Mouse (Mus musculus): ENCODE results near the gene Cacng4. TPM values are rescaled to one million over a fixed set of nuclear protein-coding genes. Genes with fewer than 3 reads are reported as not detected.
A peak's percentile ranks its signal among the peaks of the same experiment; 100 is the strongest.

Cacng4 gene
- polyA plus RNA-seq, 1 experiment = 2.3 TPM

- Histone ChIP-seq H3K4me3 (ENCODE audit: control insufficient read depth, low read depth, low read length) (no peak overlapping the region), H3K4me1 (ENCODE audit: control insufficient read depth, insufficient read depth, low read length) (no peaks in the 10 kb centered on the region), H3K27ac (ENCODE audit: control insufficient read depth, insufficient read depth, low read depth, low read length) (no peak overlapping the region), H3K27me3 (ENCODE audit: control insufficient read depth, insufficient read depth, low read length) (no peaks in the 10 kb centered on the region), H3K36me3 (ENCODE audit: control insufficient read depth, insufficient read depth, low read length) (no peaks in the 10 kb centered on the region)
- TF ChIP-seq POLR2A (IDR thresholded peaks at IDR 0.05; ENCODE audit: control insufficient read depth, low read depth, low read length) (no peak), CTCF (IDR thresholded peaks at IDR 0.05; ENCODE audit: control insufficient read depth, insufficient read depth, insufficient replicate concordance, low read depth, low read length) (no peak)
Measured at GRCm38 (mm10) chr11:107772002-107772401, 22.4 kb downstream of the Cacng4 start.

DNA sequence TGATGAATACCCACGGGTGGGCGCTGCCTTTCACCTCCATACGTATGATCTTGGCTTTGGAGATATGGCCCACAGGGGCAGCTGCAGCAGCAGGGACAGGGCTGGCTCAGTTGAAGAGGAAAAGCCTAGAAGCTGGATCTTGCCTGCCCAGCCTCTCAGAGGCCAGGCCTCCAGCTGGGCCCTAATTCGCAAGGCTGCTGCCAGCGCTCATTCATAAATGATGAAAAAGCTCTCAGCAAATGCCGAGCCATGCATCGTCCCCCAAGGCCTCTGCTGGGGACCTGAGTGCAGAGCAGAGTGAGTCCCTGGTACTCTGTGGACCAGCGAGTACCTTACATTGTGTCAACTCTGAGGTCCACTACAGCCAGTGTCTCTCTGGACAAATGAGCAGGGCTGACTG, 26.0 kb downstream of the Cacng4 start:
- Histone ChIP-seq H3K27ac (ENCODE audit: control insufficient read depth, insufficient read depth, low read depth, low read length) (no peak overlapping the region), H3K4me1 (ENCODE audit: control insufficient read depth, insufficient read depth, low read length) (no peaks in the 10 kb centered on the region)
- TF ChIP-seq CTCF (IDR thresholded peaks at IDR 0.05; ENCODE audit: control insufficient read depth, insufficient read depth, insufficient replicate concordance, low read depth, low read length) = no peak
- no peak for TF ChIP-seq POLR2A (IDR thresholded peaks at IDR 0.05; ENCODE audit: control insufficient read depth, low read depth, low read length)

DNA sequence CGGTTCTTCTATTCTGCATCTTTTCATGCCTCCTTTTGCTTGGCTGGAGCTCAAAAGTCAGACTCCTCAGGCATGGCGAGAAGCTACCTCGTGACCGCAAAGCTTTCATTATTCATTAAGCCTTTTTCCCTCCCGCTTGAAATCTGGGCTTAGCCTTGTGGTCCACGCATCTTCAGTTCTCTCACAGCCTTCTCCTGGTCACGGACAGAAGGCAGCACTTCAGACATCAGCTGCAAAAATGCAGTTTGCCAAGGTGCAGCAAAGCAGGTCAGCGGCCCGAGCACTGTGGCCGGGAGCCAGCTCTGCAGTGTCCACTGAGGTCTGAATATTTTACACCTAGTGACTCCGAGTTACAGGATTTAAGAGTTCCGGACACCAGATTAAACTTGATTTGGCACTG, 27.4 kb downstream of the Cacng4 start:
- Histone ChIP-seq H3K4me1 (ENCODE audit: control insufficient read depth, insufficient read depth, low read length) (no peaks in the 10 kb centered on the region), H3K27ac (ENCODE audit: control insufficient read depth, insufficient read depth, low read depth, low read length) (no peak overlapping the region), H3K4me3 (ENCODE audit: control insufficient read depth, low read depth, low read length) (no peak overlapping the region), H3K27me3 (ENCODE audit: control insufficient read depth, insufficient read depth, low read length) (no peaks in the 10 kb centered on the region), H3K36me3 (ENCODE audit: control insufficient read depth, insufficient read depth, low read length) (no peaks in the 10 kb centered on the region)
- TF ChIP-seq CTCF (IDR thresholded peaks at IDR 0.05; ENCODE audit: control insufficient read depth, insufficient read depth, insufficient replicate concordance, low read depth, low read length) = no peak
- TF ChIP-seq POLR2A (IDR thresholded peaks at IDR 0.05; ENCODE audit: control insufficient read depth, low read depth, low read length) = no peak

More for the DNA sequence above, 26.0 kb downstream of the Cacng4 start:
- Histone ChIP-seq H3K27me3 (ENCODE audit: control insufficient read depth, insufficient read depth, low read length) (no peaks in the 10 kb centered on the region), H3K36me3 (ENCODE audit: control insufficient read depth, insufficient read depth, low read length) (no peaks in the 10 kb centered on the region), H3K4me3 (ENCODE audit: control insufficient read depth, low read depth, low read length) (no peak overlapping the region)

DNA sequence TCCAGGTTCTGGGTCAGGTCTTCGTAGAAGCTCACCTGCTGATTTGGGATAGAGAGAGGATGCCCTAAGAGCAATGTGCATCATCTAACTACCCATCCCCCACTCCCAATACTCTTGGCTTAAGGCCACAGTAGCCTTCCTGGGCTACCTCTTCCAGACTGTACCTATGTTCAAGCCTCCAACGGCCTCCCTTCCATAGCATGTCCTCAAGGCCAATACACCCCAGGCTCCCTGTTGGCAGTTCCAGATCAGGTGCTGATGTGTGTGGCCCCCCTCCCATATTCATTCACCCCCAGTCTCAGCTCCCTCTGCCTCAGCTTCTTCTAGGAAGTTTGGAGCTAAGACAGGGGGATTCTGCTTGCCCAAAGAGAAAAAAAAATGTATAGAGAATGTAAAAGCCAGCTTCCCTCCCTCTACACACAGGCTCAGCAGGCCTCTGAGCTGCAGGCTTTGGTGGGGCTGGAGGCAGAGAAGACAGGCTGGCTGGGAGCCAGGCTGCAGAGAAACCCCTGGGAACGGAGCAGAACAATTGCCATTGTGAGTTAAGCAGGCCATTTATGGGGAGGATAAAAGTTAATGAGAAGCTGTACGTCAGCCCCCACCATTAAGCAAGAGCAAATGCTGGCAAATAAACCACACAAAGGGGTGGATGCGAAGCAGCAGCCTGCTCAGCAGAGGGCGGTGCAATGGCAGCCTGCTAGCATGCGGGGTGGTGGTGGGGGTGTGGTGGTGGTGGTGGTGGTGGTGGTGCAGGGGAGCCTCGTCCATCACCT, 31.5 kb downstream of the Cacng4 start:
- H3K27ac ChIP-seq (ENCODE audit: control insufficient read depth, insufficient read depth, low read depth, low read length) = no peak overlapping the region
- no peaks in the 10 kb centered on the region for H3K4me1 ChIP-seq (ENCODE audit: control insufficient read depth, insufficient read depth, low read length)
- H3K36me3 ChIP-seq (ENCODE audit: control insufficient read depth, insufficient read depth, low read length) = no peaks in the 10 kb centered on the region
- H3K27me3 ChIP-seq (ENCODE audit: control insufficient read depth, insufficient read depth, low read length) = no peaks in the 10 kb centered on the region
- peak overlapping the region; percentile 7 for H3K4me3 ChIP-seq (ENCODE audit: control insufficient read depth, low read depth, low read length)
- TF ChIP-seq CTCF (IDR thresholded peaks at IDR 0.05; ENCODE audit: control insufficient read depth, insufficient read depth, insufficient replicate concordance, low read depth, low read length) (no peak), POLR2A (IDR thresholded peaks at IDR 0.05; ENCODE audit: control insufficient read depth, low read depth, low read length) (no peak)

GRCm38 (mm10) chr11:107761790-107762500, 32.4 kb downstream of the Cacng4 start:
- Histone ChIP-seq H3K36me3 (ENCODE audit: control insufficient read depth, insufficient read depth, low read length) (no peaks in the 10 kb centered on the region), H3K4me3 (ENCODE audit: control insufficient read depth, low read depth, low read length) (peak overlapping the region; percentile 7), H3K27me3 (ENCODE audit: control insufficient read depth, insufficient read depth, low read length) (no peaks in the 10 kb centered on the region), H3K27ac (ENCODE audit: control insufficient read depth, insufficient read depth, low read depth, low read length) (no peak overlapping the region), H3K4me1 (ENCODE audit: control insufficient read depth, insufficient read depth, low read length) (no peaks in the 10 kb centered on the region)
- TF ChIP-seq CTCF (IDR thresholded peaks at IDR 0.05; ENCODE audit: control insufficient read depth, insufficient read depth, insufficient replicate concordance, low read depth, low read length) = no peak
- TF ChIP-seq POLR2A (IDR thresholded peaks at IDR 0.05; ENCODE audit: control insufficient read depth, low read depth, low read length) = no peak

DNA sequence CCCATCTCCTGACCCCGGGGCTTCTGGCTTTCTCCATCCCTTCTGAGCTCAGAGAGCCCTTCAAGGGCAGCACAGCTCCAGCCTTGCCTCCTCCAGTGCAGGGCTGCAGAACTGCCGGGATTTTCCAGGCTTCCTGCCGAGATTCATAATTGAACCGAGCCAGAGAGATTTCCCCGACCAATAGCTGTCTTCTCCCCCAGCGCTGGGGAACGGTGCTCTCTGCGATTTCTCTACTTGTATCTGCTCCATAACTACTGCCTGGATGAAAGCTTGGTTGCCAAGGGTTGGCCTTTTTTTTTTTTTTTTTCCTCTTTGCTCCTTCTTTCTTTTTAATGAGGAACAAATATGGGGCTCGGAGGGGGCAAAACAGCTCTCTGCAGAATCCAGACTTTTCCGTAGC, 34.4 kb downstream of the Cacng4 start:
- H3K4me1 ChIP-seq (ENCODE audit: control insufficient read depth, insufficient read depth, low read length) = no peaks in the 10 kb centered on the region
- no peaks in the 10 kb centered on the region for H3K36me3 ChIP-seq (ENCODE audit: control insufficient read depth, insufficient read depth, low read length)
- no peak overlapping the region for H3K4me3 ChIP-seq (ENCODE audit: control insufficient read depth, low read depth, low read length)
- no peaks in the 10 kb centered on the region for H3K27me3 ChIP-seq (ENCODE audit: control insufficient read depth, insufficient read depth, low read length)
- TF ChIP-seq CTCF (IDR thresholded peaks at IDR 0.05; ENCODE audit: control insufficient read depth, insufficient read depth, insufficient replicate concordance, low read depth, low read length) (no peak), POLR2A (IDR thresholded peaks at IDR 0.05; ENCODE audit: control insufficient read depth, low read depth, low read length) (no peak)
- H3K27ac ChIP-seq (ENCODE audit: control insufficient read depth, insufficient read depth, low read depth, low read length) = no peak overlapping the region

GRCm38 (mm10) chr11:107759516-107759915, 34.8 kb downstream of the Cacng4 start:
- Histone ChIP-seq H3K27me3 (ENCODE audit: control insufficient read depth, insufficient read depth, low read length) (no peaks in the 10 kb centered on the region), H3K4me3 (ENCODE audit: control insufficient read depth, low read depth, low read length) (no peak overlapping the region), H3K4me1 (ENCODE audit: control insufficient read depth, insufficient read depth, low read length) (no peaks in the 10 kb centered on the region), H3K36me3 (ENCODE audit: control insufficient read depth, insufficient read depth, low read length) (no peaks in the 10 kb centered on the region), H3K27ac (ENCODE audit: control insufficient read depth, insufficient read depth, low read depth, low read length) (no peak overlapping the region)
- TF ChIP-seq POLR2A (IDR thresholded peaks at IDR 0.05; ENCODE audit: control insufficient read depth, low read depth, low read length) (no peak), CTCF (IDR thresholded peaks at IDR 0.05; ENCODE audit: control insufficient read depth, insufficient read depth, insufficient replicate concordance, low read depth, low read length) (no peak)
